Mouse (Mus musculus) forebrain, embryonic 10.5 days (tissue): ENCODE measurements at regions not wholly inside any gene's neighbourhood (a gene's known extent, or its start where the extent isn't known, plus 50 kb on each side); places are given as distances from the start of the nearest gene placed in this dataset.

Experiments
- DNase-seq: peaks from one replicate; pipeline ENCODE4 v3.0.0-alpha.2; 2017; ENCODE audit warnings: low spot score; ENCODE audit errors: extremely low spot score
- H3K27ac ChIP-seq: fragments of 300-500 bp; sonication (generic); 2 replicates; pipeline ENCODE4 v1.5.1; 2016; ENCODE audit warnings: mild to moderate bottlenecking
- H3K27me3 ChIP-seq: fragments of 300-500 bp; sonication (generic); 2 replicates; pipeline ENCODE4 v1.6.1; 2016; ENCODE audit warnings: mild to moderate bottlenecking; ENCODE audit not compliant: poor library complexity, severe bottlenecking
- H3K36me3 ChIP-seq: fragments of 300-500 bp; sonication (generic); replicated peaks from 2 replicates; pipeline ENCODE4 v1.6.1; 2016; ENCODE audit warnings: mild to moderate bottlenecking, moderate library complexity
- H3K4me1 ChIP-seq: fragments of 300-500 bp; sonication (generic); 2 replicates; pipeline ENCODE4 v1.6.1; 2016
- H3K4me3 ChIP-seq: fragments of 300-500 bp; sonication (generic); 2 replicates; pipeline ENCODE4 v1.5.1; 2016; ENCODE audit warnings: mild to moderate bottlenecking, moderate library complexity
- H3K9me3 ChIP-seq: fragments of 300-500 bp; sonication (generic); 2 replicates; pipeline ENCODE4 v1.6.1; 2016; ENCODE audit warnings: mild to moderate bottlenecking, moderate library complexity
- WGBS: fragments of 180-500 bp; shearing (Covaris S2); methylation state at CpG from one replicate; pipeline ENCODE4 v1.1.7; 2016; 5-methylcytosine and 5-hydroxymethylcytosine counted together

- 81% methylated on average over 8 of the region's 8 CpGs for WGBS
- H3K36me3 ChIP-seq, result no peaks in the 10 kb centered on the region
- DNase-seq, result no peak
- no peaks in the 10 kb centered on the region for H3K9me3 ChIP-seq
- H3K4me1 ChIP-seq, result peaks cover 15% of the 10 kb centered on the region
- H3K27ac ChIP-seq, result no peak overlapping the region
- H3K4me3 ChIP-seq, result no peak overlapping the region
- peaks cover 17% of the 10 kb centered on the region for H3K27me3 ChIP-seq
Observed at GRCm38 (mm10) chr13:70153062-70153461, 350.9 kb downstream of the Med10 start.

GRCm38 (mm10) chr13:70155596-70155995, 353.4 kb downstream of the Med10 start:
- Histone ChIP-seq H3K4me3 (no peak overlapping the region), H3K27me3 (peaks cover 3% of the 10 kb centered on the region), H3K36me3 (no peaks in the 10 kb centered on the region), H3K9me3 (no peaks in the 10 kb centered on the region), H3K4me1 (no peaks in the 10 kb centered on the region), H3K27ac (no peak overlapping the region)
- no peak for DNase-seq
- WGBS, result 54% methylated on average over 5 of the region's 5 CpGs

- Histone ChIP-seq H3K27me3 (no peaks in the 10 kb centered on the region), H3K9me3 (no peaks in the 10 kb centered on the region), H3K27ac (no peak overlapping the region), H3K36me3 (no peaks in the 10 kb centered on the region), H3K4me1 (no peaks in the 10 kb centered on the region; the same call in 1 of the 2 replicates), H3K4me3 (no peak overlapping the region)
- 91% methylated on average over 8 of the region's 8 CpGs for WGBS
- DNase-seq, result no peak
Observed at GRCm38 (mm10) chr13:70156975-70157588, 354.9 kb downstream of the Med10 start.

- Histone ChIP-seq H3K36me3 (no peaks in the 10 kb centered on the region), H3K4me1 (no peaks in the 10 kb centered on the region; the same call in 1 of the 2 replicates), H3K4me3 (no peak overlapping the region), H3K27me3 (no peaks in the 10 kb centered on the region), H3K27ac (no peak overlapping the region), H3K9me3 (no peaks in the 10 kb centered on the region)
- DNase-seq, result no peak
- WGBS, result 91% methylated on average over 3 of the region's 3 CpGs
Observed at GRCm38 (mm10) chr13:70159065-70159464, 356.9 kb downstream of the Med10 start.

GRCm38 (mm10) chr13:70159604-70160003, 357.4 kb downstream of the Med10 start:
- H3K27ac ChIP-seq, result no peak overlapping the region
- H3K36me3 ChIP-seq, result no peaks in the 10 kb centered on the region
- 79% methylated on average over 6 of the region's 6 CpGs for WGBS
- no peak for DNase-seq
- H3K27me3 ChIP-seq, result no peaks in the 10 kb centered on the region
- H3K4me1 ChIP-seq, result no peaks in the 10 kb centered on the region; the same call in 1 of the 2 replicates
- H3K9me3 ChIP-seq, result no peaks in the 10 kb centered on the region
- no peak overlapping the region for H3K4me3 ChIP-seq

- no peaks in the 10 kb centered on the region for H3K36me3 ChIP-seq
- no peak for DNase-seq
- no peak overlapping the region for H3K27ac ChIP-seq
- H3K9me3 ChIP-seq, result no peaks in the 10 kb centered on the region
- H3K27me3 ChIP-seq, result no peaks in the 10 kb centered on the region
- 90% methylated on average over 4 of the region's 4 CpGs for WGBS
- no peaks in the 10 kb centered on the region; the same call in 1 of the 2 replicates for H3K4me1 ChIP-seq
- no peak overlapping the region for H3K4me3 ChIP-seq
Observed at GRCm38 (mm10) chr13:70162115-70162514, 359.9 kb downstream of the Med10 start.

GRCm38 (mm10) chr13:70165511-70166225, 363.5 kb downstream of the Med10 start:
- H3K36me3 ChIP-seq, result no peaks in the 10 kb centered on the region
- no peaks in the 10 kb centered on the region for H3K27me3 ChIP-seq
- no peaks in the 10 kb centered on the region; the same call in 1 of the 2 replicates for H3K4me1 ChIP-seq
- 90% methylated on average over 15 of the region's 15 CpGs for WGBS
- no peak overlapping the region for H3K4me3 ChIP-seq
- DNase-seq, result no peak
- H3K27ac ChIP-seq, result no peak overlapping the region
- no peaks in the 10 kb centered on the region for H3K9me3 ChIP-seq

- DNase-seq, result no peak
- WGBS, result 87% methylated on average over 4 of the region's 4 CpGs
- Histone ChIP-seq H3K4me3 (no peak overlapping the region), H3K27me3 (no peaks in the 10 kb centered on the region), H3K27ac (no peak overlapping the region), H3K36me3 (no peaks in the 10 kb centered on the region), H3K9me3 (no peaks in the 10 kb centered on the region), H3K4me1 (no peaks in the 10 kb centered on the region)
Observed at GRCm38 (mm10) chr13:70167747-70168146, 365.6 kb downstream of the Med10 start.

- Histone ChIP-seq H3K4me3 (no peak overlapping the region), H3K27me3 (no peaks in the 10 kb centered on the region), H3K27ac (no peak overlapping the region), H3K4me1 (no peaks in the 10 kb centered on the region), H3K9me3 (no peaks in the 10 kb centered on the region), H3K36me3 (no peaks in the 10 kb centered on the region)
- WGBS, result 95% methylated on average over 3 of the region's 3 CpGs
- no peak for DNase-seq
Observed at GRCm38 (mm10) chr13:70168906-70169305, 366.7 kb downstream of the Med10 start.

GRCm38 (mm10) chr13:70177066-70177465, 374.9 kb downstream of the Med10 start:
- H3K4me3 ChIP-seq, result no peak overlapping the region
- DNase-seq, result no peak
- no peaks in the 10 kb centered on the region for H3K36me3 ChIP-seq
- WGBS, result 96% methylated on average over 2 of the region's 2 CpGs
- no peaks in the 10 kb centered on the region for H3K4me1 ChIP-seq
- H3K27ac ChIP-seq, result no peak overlapping the region
- no peaks in the 10 kb centered on the region for H3K9me3 ChIP-seq
- H3K27me3 ChIP-seq, result no peaks in the 10 kb centered on the region

- H3K27me3 ChIP-seq, result no peaks in the 10 kb centered on the region
- no peaks in the 10 kb centered on the region for H3K9me3 ChIP-seq
- H3K36me3 ChIP-seq, result no peaks in the 10 kb centered on the region
- no peak overlapping the region for H3K27ac ChIP-seq
- H3K4me1 ChIP-seq, result no peaks in the 10 kb centered on the region
- H3K4me3 ChIP-seq, result no peak overlapping the region
- no peak for DNase-seq
- whole genome bisulfite sequencing, result 72% methylated on average over 8 of the region's 8 CpGs
Observed at GRCm38 (mm10) chr13:70178073-70178491, 375.9 kb downstream of the Med10 start.

GRCm38 (mm10) chr13:70190978-70191377, 388.8 kb downstream of the Med10 start:
- 76% methylated on average over 4 of the region's 4 CpGs for WGBS
- Histone ChIP-seq H3K36me3 (no peaks in the 10 kb centered on the region), H3K27ac (no peak overlapping the region), H3K27me3 (no peaks in the 10 kb centered on the region), H3K4me3 (no peak overlapping the region), H3K9me3 (no peaks in the 10 kb centered on the region), H3K4me1 (no peaks in the 10 kb centered on the region)
- no peak for DNase-seq
